Mouse (Mus musculus): ENCODE results near the gene Usp8. TPM values are rescaled to one million over a fixed set of nuclear protein-coding genes. Genes with fewer than 3 reads are reported as not detected.

The Usp8 gene
- polyA plus RNA-seq, 1 experiment: 18.6 TPM

DNA sequence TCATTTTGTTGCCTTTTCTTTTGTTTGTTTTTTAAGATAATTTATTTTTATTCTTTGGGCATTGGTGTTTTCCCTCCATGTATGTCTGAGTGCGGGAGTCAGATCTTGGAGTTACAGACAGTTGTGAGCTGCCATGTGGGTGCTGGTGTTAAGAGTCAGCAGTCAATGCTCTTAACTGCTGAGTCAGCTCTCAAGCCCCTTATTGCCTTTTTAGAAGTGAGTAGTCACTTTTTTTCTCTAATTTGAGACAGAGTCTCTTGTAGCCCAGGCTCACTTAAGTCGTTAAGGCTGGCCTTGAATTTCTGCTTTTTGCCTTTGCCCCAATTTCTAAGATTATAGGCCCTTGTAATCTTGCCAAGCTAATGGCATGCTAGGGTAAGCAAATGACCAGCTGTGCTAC lies 23.4 kb downstream of the Usp8 start:
- Histone ChIP-seq H3K36me3 (ENCODE audit: control insufficient read depth, insufficient read depth) (peaks cover 40% of the 10 kb centered on the region), H3K4me2 (ENCODE audit: low read depth) (no peak overlapping the region), H3ac (ENCODE audit: control insufficient read depth, insufficient read length) (no peak overlapping the region), H3K4me3 (no peak overlapping the region), H3K27me3 (ENCODE audit: control insufficient read depth, insufficient read depth, insufficient read length) (no peaks in the 10 kb centered on the region), H3K79me2 (ENCODE audit: control insufficient read depth, insufficient read depth) (no peaks in the 10 kb centered on the region)
- TF ChIP-seq E2F4 (IDR thresholded peaks at IDR 0.05; ENCODE audit: insufficient read depth) (no peak), POLR2AphosphoS2 (IDR thresholded peaks at IDR 0.05; ENCODE audit: insufficient read length, low read depth) (no peak), MYOD1 (IDR thresholded peaks at IDR 0.05; ENCODE audit: control insufficient read depth in 1 of 3, insufficient read length in 2 of 3, low read depth in 2 of 3) (no peak), REST (IDR thresholded peaks at IDR 0.05; ENCODE audit: insufficient read depth, insufficient read length) (no peak)

DNA sequence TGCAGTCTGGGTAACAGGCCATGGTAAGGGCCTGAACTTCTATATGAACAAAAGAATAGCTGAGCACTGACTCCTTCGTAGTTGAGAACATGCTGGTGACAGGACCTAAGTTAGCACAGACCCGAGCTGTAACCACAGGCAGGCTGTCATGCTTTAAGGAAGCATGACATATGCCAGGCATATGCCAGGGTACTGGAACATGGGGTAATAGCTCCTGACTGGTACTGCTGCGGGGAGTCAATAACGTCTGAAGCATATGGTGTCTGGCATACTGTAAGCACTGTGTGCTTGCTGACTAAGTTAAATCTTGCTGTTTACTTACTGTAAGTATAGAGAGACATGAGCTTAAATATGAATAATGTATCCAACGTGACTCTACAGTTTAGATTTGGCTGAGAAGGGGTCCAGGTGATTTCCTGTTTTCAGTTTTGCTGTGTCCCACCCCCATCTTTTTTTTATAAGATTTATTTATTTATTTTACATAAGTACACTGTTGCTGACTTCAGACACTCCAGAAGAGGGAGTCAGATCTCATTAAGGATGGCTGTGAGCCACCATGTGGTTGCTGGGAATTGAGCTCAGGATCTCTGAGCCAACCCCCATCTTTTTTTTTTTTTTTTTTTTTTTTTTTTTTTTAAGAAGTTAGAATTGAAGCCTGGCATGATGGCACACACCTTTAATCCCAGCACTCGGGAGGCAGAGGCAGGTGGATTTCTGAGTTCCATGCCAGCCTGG lies 28.4 kb downstream of the Usp8 start:
- no peak for TF ChIP-seq USF1 (IDR thresholded peaks at IDR 0.05; ENCODE audit: low read depth)
- no peak for TF ChIP-seq MAX (IDR thresholded peaks at IDR 0.05; ENCODE audit: low read depth)
- no peak for TF ChIP-seq REST (IDR thresholded peaks at IDR 0.05; ENCODE audit: insufficient read depth, insufficient read length)
- TF ChIP-seq TCF3 (IDR thresholded peaks at IDR 0.05; ENCODE audit: insufficient read length, low read depth): no peak
- no peak for TF ChIP-seq CEBPB (IDR thresholded peaks at IDR 0.05; ENCODE audit: insufficient read depth, poor library complexity, severe bottlenecking)
- TF ChIP-seq TCF12 (IDR thresholded peaks at IDR 0.05; ENCODE audit: insufficient read depth, poor library complexity, severe bottlenecking): no peak
- TF ChIP-seq MYOG (IDR thresholded peaks at IDR 0.05; ENCODE audit: control insufficient read depth in 1 of 3, insufficient read depth in 1 of 3, insufficient read length in 2 of 3, low read depth in 2 of 3): no peak
- no peak for TF ChIP-seq MYOD1 (IDR thresholded peaks at IDR 0.05; ENCODE audit: control insufficient read depth in 1 of 3, insufficient read length in 2 of 3, low read depth in 2 of 3)
- TF ChIP-seq POLR2AphosphoS2 (IDR thresholded peaks at IDR 0.05; ENCODE audit: insufficient read length, low read depth): no peak
- no peak for TF ChIP-seq E2F4 (IDR thresholded peaks at IDR 0.05; ENCODE audit: insufficient read depth)
- no peak for TF ChIP-seq POLR2A (IDR thresholded peaks at IDR 0.05; ENCODE audit: insufficient read length, low read depth)
- no peaks in the 10 kb centered on the region for H3K79me2 ChIP-seq (ENCODE audit: control insufficient read depth, insufficient read depth)
- H3K4me3 ChIP-seq: no peak overlapping the region
- peaks cover 29% of the 10 kb centered on the region for H3K36me3 ChIP-seq (ENCODE audit: control insufficient read depth, insufficient read depth)
- H3K27me3 ChIP-seq (ENCODE audit: control insufficient read depth, insufficient read depth, insufficient read length): no peaks in the 10 kb centered on the region
- no peak overlapping the region for H3ac ChIP-seq (ENCODE audit: control insufficient read depth, insufficient read length)
- H3K4me2 ChIP-seq (ENCODE audit: low read depth): no peak overlapping the region

DNA sequence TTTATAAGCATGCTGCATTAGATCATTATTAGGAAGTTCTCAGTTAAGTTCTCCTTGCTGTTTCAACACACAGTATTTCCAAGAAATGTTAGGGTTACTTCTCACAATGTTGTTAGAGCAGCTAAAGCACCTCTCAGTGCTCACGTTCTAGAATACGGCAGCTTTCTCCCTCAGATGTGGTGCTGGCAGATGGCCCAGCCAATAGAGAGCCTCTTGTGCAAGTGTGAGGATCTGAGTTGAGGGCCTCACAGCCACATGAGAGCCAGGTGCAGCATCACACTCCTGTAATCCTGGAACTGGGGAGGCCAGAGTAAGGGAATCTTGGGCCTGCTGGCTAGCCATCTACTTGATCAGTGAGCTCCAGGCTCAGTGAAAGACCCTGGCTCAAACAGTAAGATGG lies 33.2 kb downstream of the Usp8 start:
- Histone ChIP-seq H3K4me2 (ENCODE audit: low read depth) (no peak overlapping the region), H3K4me3 (no peak overlapping the region), H3K36me3 (ENCODE audit: control insufficient read depth, insufficient read depth) (peaks cover 29% of the 10 kb centered on the region), H3K79me2 (ENCODE audit: control insufficient read depth, insufficient read depth) (no peaks in the 10 kb centered on the region), H3ac (ENCODE audit: control insufficient read depth, insufficient read length) (no peak overlapping the region), H3K27me3 (ENCODE audit: control insufficient read depth, insufficient read depth, insufficient read length) (no peaks in the 10 kb centered on the region)
- no peak for TF ChIP-seq POLR2AphosphoS2 (IDR thresholded peaks at IDR 0.05; ENCODE audit: insufficient read length, low read depth)
- no peak for TF ChIP-seq SRF (IDR thresholded peaks at IDR 0.05; ENCODE audit: control insufficient read depth, insufficient read length, low read depth)
- TF ChIP-seq MYOG (IDR thresholded peaks at IDR 0.05; ENCODE audit: control insufficient read depth in 1 of 3, insufficient read depth in 1 of 3, insufficient read length in 2 of 3, low read depth in 2 of 3): no peak

DNA sequence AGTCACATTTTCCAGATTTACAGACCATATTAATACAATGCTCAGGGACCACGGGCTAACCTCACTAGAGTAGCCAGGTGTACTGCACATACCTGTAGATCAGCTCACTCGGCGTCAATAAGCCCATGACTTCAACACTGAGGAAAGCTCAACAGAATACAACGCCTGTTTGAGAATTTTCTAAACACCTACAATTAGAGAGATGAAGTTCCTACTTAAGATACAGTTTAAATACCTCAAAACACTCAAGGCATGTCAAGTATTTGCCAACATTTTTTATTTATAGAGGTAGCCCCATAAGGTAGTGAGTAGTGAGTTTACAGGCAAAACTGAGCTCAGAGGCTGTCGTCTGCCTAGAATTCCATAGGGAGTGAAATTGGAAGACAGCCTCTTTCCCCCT lies 36.3 kb downstream of the Usp8 start:
- Histone ChIP-seq H3K4me2 (ENCODE audit: low read depth) (no peak overlapping the region), H3K79me2 (ENCODE audit: control insufficient read depth, insufficient read depth) (no peaks in the 10 kb centered on the region), H3K4me3 (no peak overlapping the region), H3K27me3 (ENCODE audit: control insufficient read depth, insufficient read depth, insufficient read length) (no peaks in the 10 kb centered on the region), H3K36me3 (ENCODE audit: control insufficient read depth, insufficient read depth) (peaks cover 24% of the 10 kb centered on the region), H3ac (ENCODE audit: control insufficient read depth, insufficient read length) (no peak overlapping the region)
- TF ChIP-seq TCF12 (IDR thresholded peaks at IDR 0.05; ENCODE audit: insufficient read depth, poor library complexity, severe bottlenecking) (no peak), MYOG (IDR thresholded peaks at IDR 0.05; ENCODE audit: control insufficient read depth in 1 of 3, insufficient read depth in 1 of 3, insufficient read length in 2 of 3, low read depth in 2 of 3) (no peak), TCF3 (IDR thresholded peaks at IDR 0.05; ENCODE audit: insufficient read length, low read depth) (no peak), E2F4 (IDR thresholded peaks at IDR 0.05; ENCODE audit: insufficient read depth) (no peak), USF1 (IDR thresholded peaks at IDR 0.05; ENCODE audit: low read depth) (no peak), MAX (IDR thresholded peaks at IDR 0.05; ENCODE audit: low read depth) (no peak), MYOD1 (IDR thresholded peaks at IDR 0.05; ENCODE audit: control insufficient read depth in 1 of 3, insufficient read length in 2 of 3, low read depth in 2 of 3) (no peak), REST (IDR thresholded peaks at IDR 0.05; ENCODE audit: insufficient read depth, insufficient read length) (no peak), CEBPB (IDR thresholded peaks at IDR 0.05; ENCODE audit: insufficient read depth, poor library complexity, severe bottlenecking) (no peak), SRF (IDR thresholded peaks at IDR 0.05; ENCODE audit: control insufficient read depth, insufficient read length, low read depth) (no peak), POLR2AphosphoS2 (IDR thresholded peaks at IDR 0.05; ENCODE audit: insufficient read length, low read depth) (no peak), POLR2A (IDR thresholded peaks at IDR 0.05; ENCODE audit: insufficient read length, low read depth) (no peak)

DNA sequence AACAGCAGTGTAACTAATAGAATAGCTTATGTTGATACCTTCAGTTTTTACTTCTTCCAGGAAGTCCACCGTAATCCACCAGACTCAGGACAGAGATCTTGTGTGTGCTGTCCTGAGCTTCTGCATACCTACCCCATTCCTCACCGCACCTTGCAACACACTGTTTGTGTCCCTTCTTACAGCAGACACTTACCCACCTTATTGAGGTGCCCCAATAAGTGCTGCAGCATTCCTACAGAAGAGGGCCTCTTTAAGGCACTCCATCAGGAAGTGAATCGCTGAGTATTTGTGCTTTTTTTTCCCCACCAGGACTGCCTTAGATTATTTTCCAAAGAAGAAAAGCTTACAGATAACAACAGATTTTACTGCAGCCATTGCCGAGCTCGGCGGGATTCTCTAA lies 48.5 kb downstream of the Usp8 start:
- TF ChIP-seq TCF12 (IDR thresholded peaks at IDR 0.05; ENCODE audit: insufficient read depth, poor library complexity, severe bottlenecking) (no peak), POLR2A (IDR thresholded peaks at IDR 0.05; ENCODE audit: insufficient read length, low read depth) (no peak), CEBPB (IDR thresholded peaks at IDR 0.05; ENCODE audit: insufficient read depth, poor library complexity, severe bottlenecking) (no peak), POLR2AphosphoS2 (IDR thresholded peaks at IDR 0.05; ENCODE audit: insufficient read length, low read depth) (no peak), MAX (IDR thresholded peaks at IDR 0.05; ENCODE audit: low read depth) (no peak), REST (IDR thresholded peaks at IDR 0.05; ENCODE audit: insufficient read depth, insufficient read length) (no peak), MYOD1 (IDR thresholded peaks at IDR 0.05; ENCODE audit: control insufficient read depth in 1 of 3, insufficient read length in 2 of 3, low read depth in 2 of 3) (no peak), SRF (IDR thresholded peaks at IDR 0.05; ENCODE audit: control insufficient read depth, insufficient read length, low read depth) (no peak)
- no peaks in the 10 kb centered on the region for H3K79me2 ChIP-seq (ENCODE audit: control insufficient read depth, insufficient read depth)
- H3ac ChIP-seq (ENCODE audit: control insufficient read depth, insufficient read length): no peak overlapping the region
- peaks cover 47% of the 10 kb centered on the region for H3K36me3 ChIP-seq (ENCODE audit: control insufficient read depth, insufficient read depth)
- H3K4me2 ChIP-seq (ENCODE audit: low read depth): no peak overlapping the region
- no peak overlapping the region for H3K4me3 ChIP-seq
- H3K27me3 ChIP-seq (ENCODE audit: control insufficient read depth, insufficient read depth, insufficient read length): no peaks in the 10 kb centered on the region
